Mouse (Mus musculus) C2C12 (cell line): ENCODE data around the gene Brca1.

Experiments used
- CEBPB ChIP-seq: IDR thresholded peaks from one replicate; pipeline ENCODE4 v1.6.1; 2011; ENCODE audit warnings: low read depth, mild to moderate bottlenecking, control low read depth, moderate library complexity
- CTCF ChIP-seq: IDR thresholded peaks from one replicate; pipeline ENCODE4 v1.5.1; 2011; ENCODE audit not compliant: control insufficient read depth, insufficient read depth, insufficient read length
- MAX ChIP-seq: IDR thresholded peaks from one replicate; pipeline ENCODE4 v1.6.1; 2011; ENCODE audit warnings: mild to moderate bottlenecking, control low read depth
- MYOD1 ChIP-seq: IDR thresholded peaks from one replicate; pipeline ENCODE4 v1.6.1; 2011; ENCODE audit warnings: low read depth; ENCODE audit not compliant: control insufficient read depth, insufficient read length
- MYOG ChIP-seq: IDR thresholded peaks from one replicate; pipeline ENCODE4 v1.6.1; 2011; ENCODE audit not compliant: control insufficient read depth, insufficient read length; ENCODE audit errors: extremely low read depth
- USF1 ChIP-seq: IDR thresholded peaks from one replicate; pipeline ENCODE4 v1.6.1; 2011; ENCODE audit warnings: low read depth, mild to moderate bottlenecking, control low read depth, moderate library complexity

DNA sequence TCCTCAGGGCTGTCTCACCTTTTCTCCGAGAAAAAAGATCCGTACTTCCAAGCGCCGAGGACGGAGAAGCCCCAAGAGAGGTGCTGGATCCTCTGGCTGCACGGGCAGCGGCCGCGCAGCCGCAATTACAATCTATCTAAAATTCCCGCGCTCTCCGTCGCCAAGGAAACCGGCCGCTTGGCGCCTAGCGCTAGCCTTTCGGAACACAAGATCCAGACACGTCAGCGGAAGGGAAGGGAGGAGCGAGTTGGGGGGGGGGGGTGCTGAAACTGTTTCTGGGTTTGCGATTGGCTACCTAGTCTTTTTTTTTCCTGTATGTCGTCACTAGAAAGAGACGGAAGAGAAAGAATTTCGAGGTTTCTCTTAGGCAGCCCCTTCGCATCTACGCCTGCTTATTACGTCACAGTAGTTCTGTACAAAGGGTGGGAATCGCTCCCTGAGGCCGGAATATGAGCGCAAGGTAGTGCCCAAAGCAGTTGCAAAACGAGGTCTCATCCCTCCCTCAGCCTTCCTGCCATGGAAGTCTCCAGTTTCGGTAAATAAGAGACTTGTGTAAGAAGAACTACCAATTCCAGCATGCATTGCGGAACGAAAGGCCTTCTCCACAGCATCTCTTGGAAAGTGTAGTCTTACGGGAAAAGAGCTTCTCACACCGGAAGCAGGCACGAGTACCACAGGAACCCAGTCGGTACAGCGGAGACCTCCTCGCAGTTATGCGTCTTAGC lies at the start of gene Brca1, which contains the start of gene Nbr1:
- no peak for TF ChIP-seq CTCF
- TF ChIP-seq USF1, result no peak
- peak; percentile 8 for TF ChIP-seq CEBPB
- peak; percentile 8 for TF ChIP-seq MAX
- TF ChIP-seq MYOG, result no peak
- no peak for TF ChIP-seq MYOD1
